Mouse (Mus musculus) embryonic fibroblast, embryonic 13.5 days (primary cell): Measurements from ENCODE around the gene Cbx4.

ENCODE experiments used
- CTCF ChIP-seq: IDR thresholded peaks from 2 replicates; pipeline ENCODE4 v1.5.1; 2011; ENCODE audit warnings: mild to moderate bottlenecking, control low read depth, low read length, moderate library complexity, borderline replicate concordance; ENCODE audit not compliant: insufficient read depth
- POLR2A ChIP-seq: IDR thresholded peaks from 2 replicates; pipeline ENCODE4 v1.6.1; 2011; ENCODE audit warnings: low read depth, mild to moderate bottlenecking, control low read depth, low read length, moderate library complexity

- TF ChIP-seq POLR2A (no peak), CTCF (no peak)
These were observed 10.2 kb downstream of the Cbx4 start for GRCm38 (mm10) chr11:119075805-119076204.
